Mouse (Mus musculus): ENCODE results near the gene C1qtnf7. TPM values are rescaled to one million over a fixed set of nuclear protein-coding genes. Genes with fewer than 3 reads are reported as not detected.

Gene C1qtnf7
- total RNA-seq, 2 experiments from 2014 or later: 0.51 to 1.4 TPM

DNA sequence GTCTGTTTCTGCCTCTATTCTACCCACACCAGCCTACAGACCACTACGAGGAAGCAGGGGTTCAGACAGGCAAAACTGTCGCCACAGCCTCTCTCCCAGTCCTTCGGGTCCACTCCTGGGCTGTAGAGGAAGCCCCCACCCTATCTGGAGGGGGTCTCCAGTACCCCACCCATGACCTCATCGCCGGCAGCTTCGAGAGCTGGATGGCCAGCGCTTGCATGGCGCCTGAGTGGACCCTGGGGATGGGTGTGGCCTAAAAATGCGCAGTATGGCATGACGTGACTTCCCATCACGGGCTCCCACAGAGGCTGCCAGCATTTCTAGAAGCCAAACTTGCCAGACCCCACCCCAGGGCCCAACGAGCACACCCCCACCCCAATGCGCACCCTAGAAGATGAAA lies 2.0 kb downstream of the C1qtnf7 start:
- peak; percentile 71 for DNase-seq
- Histone ChIP-seq H3K4me3 (peak overlapping the region; percentile 53), H3K27ac (peak overlapping the region; percentile 58)
- no peak for TF ChIP-seq CTCF (IDR thresholded peaks at IDR 0.05)
- intact Hi-C loops (cut with DNase I): no loop called here

DNA sequence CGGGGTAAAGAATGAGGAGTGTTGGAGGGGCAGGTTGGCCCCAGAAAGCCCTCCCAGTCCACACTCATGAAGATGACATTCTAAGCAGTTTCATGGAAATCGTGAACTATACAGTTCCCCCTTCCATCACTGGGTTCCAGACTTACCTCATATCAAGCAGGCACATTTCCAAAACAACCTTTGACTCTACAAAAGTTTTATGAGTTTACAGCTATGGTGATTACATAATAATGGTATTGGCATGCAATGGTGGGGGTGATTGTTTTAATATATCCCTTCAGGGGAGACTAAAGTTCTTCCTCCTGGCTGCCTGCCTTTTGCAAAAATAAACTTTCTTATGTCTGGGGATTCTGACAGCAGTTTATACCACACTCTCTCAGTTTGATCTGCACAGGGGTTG lies 4.6 kb downstream of the C1qtnf7 start:
- TF ChIP-seq CTCF (IDR thresholded peaks at IDR 0.05): no peak
- intact Hi-C loops (cut with DNase I): no loop called here
- H3K4me3 ChIP-seq: no peak overlapping the region
- H3K27ac ChIP-seq: no peak overlapping the region
- DNase-seq: no peak

DNA sequence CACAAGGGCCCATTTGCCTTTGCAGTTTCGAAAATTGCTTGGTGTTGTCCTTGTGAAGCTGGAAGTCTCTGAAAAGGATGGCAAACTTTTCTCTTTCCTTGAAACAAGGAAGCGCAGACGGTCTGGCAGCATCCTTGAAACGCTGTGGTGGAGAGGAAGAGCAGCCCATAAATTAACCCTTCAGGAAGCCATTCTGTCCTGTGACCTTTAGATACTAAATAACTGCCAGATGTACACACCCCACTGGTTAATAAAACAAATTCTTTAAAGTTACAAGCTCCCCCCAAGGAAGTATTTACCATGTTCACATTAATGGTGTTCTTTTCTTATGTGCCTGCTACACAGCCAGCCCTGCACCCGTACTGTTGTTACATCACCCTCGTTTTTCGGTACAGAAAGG lies 6.0 kb downstream of the C1qtnf7 start:
- intact Hi-C loops (cut with DNase I): no loop called here
- no peak for DNase-seq
- TF ChIP-seq CTCF (IDR thresholded peaks at IDR 0.05): no peak
- Histone ChIP-seq H3K27ac (no peak overlapping the region), H3K4me3 (no peak overlapping the region)

DNA sequence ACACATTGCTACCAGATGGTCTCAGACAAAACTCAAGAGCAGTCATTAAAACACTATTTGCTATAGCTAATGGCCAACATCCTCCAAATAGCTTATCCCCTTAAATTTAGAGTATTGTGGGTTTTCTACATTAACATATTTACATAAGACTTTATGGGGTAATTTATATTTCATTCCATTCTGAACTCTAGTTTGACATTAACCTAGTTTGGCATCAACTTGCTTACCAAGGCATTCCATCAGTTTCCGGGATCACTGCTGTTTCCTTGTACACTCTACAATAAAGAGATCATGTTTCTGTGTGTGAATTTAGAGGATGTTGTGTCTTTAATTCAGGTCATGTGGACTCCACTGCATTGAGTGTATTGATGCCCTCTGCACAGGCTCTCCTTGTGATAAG lies 7.5 kb downstream of the C1qtnf7 start:
- Histone ChIP-seq H3K27ac (no peak overlapping the region), H3K4me3 (no peak overlapping the region)
- intact Hi-C loops (cut with DNase I): no loop called here
- no peak for TF ChIP-seq CTCF (IDR thresholded peaks at IDR 0.05)
- DNase-seq: no peak

DNA sequence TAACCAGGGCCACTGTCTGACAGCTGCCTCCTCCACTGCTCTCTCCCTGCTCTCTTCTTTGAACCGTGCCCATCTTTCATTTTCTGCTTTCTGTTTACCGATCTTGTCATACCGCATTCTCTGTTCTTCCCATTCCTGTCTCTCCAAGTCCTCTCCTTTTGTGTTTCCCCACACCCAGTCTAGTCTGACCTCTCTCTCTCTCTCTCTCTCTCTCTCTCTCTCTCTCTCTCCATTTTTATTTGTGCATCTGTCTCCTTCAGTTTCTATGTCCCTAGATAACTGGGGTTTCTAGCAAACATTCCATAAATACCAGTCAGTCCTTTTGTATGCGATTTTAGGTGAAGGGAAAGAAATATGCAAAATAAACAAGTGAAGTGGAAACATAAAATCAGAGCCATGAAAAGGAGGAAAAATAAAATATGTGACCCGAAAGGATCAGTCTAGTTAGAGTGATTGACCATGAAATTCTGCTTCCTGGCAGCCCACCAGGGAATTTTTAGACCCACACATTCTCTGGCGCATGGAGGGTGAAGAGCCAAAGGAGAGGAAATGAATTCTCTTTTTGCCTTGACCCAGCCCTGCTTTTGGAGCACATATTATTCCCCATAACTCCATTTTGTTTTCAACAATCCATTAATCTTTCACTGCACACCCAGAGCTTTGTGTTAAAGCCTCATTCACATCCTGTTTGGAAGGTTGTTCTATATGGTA lies 11.7 kb downstream of the C1qtnf7 start:
- Histone ChIP-seq H3K4me3 (no peak overlapping the region), H3K27ac (no peak overlapping the region)
- DNase-seq: no peak
- intact Hi-C loops (cut with DNase I): no loop called here
- TF ChIP-seq CTCF (IDR thresholded peaks at IDR 0.05): no peak

DNA sequence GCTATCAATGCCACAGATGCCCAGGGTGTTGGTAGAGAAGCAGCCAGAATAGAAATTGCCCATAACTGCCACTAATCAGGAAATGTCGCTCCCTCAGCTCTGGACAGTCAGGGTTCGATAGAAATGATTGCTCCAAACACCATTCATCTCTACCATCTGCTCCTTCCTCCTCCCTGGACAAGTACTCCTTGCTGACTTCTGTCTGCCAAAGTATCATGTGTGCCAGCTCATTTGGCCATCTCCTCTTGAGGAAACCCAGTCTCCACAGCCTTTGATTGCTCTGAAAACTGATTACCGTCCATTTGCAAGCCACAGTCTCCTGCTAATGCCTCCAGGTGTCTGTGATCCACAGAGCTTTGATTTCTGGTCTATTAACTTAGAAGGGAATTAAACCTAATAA lies 14.8 kb downstream of the C1qtnf7 start:
- no peak for TF ChIP-seq CTCF (IDR thresholded peaks at IDR 0.05)
- intact Hi-C loops (cut with DNase I): no loop called here
- DNase-seq: no peak
- no peak overlapping the region for H3K4me3 ChIP-seq
- no peak overlapping the region for H3K27ac ChIP-seq

DNA sequence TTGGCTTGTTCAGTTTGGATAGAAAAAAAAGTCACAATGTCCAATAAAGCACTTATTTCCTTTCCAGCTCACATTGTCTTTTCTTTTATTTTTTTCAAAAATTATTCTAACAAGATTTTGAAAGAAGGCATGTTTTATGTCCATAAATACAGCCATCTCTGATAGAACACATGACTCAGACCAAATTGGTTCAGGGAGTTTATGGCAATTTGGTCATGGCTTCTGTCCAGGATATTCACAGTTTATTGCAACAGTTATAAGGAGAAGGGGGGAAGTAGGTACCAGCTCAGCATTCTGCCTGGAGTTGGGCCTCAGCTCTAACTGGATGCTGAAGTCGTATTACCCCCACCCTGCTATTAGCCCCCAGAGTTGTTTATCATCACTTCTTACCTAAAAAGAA lies 15.5 kb downstream of the C1qtnf7 start:
- intact Hi-C loops (cut with DNase I): no loop called here
- no peak for TF ChIP-seq CTCF (IDR thresholded peaks at IDR 0.05)
- Histone ChIP-seq H3K4me3 (no peak overlapping the region), H3K27ac (no peak overlapping the region)
- no peak for DNase-seq

DNA sequence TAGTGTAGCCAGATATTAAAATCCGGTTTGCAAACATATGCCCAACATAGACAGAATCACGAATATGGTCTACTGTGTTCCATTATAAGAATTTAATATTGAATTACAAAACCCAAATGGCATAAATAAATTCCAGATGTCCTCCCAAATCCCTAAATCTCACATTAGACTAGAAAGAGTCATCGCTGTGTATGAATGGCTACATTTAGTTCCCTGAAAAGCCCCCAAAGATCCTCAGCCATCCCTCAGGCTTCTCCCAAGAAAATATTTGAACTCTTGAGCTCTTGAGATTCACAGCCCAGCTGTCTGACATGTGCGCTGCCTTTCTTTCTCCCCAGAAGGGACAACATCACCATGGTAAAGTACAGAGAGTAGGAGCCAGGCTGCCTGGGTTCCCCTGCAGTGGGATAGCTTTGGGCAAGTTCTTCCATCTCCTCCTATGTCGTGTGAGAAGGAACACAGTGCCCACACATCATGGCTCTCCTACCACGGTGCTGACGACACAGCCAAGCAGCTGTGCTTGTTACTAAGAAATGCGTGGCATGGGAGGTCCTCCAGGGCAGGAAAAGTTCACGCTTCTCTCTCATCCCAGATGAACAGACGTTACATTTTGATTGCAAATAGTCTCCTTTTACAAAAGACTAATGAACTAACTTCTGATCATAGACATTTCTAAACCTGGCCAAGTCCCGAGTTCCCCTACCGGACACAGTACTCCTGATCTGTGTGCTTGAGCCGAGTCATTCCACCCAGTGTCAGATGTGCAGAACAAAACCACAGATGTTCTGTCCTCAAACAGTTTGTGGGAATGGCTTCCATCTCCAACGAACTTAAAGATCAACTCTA lies 23.2 kb downstream of the C1qtnf7 start:
- intact Hi-C loops (cut with DNase I): no loop called here
- DNase-seq: no peak
- no peak overlapping the region for H3K27ac ChIP-seq
- TF ChIP-seq CTCF (IDR thresholded peaks at IDR 0.05): no peak
- no peak overlapping the region for H3K4me3 ChIP-seq

DNA sequence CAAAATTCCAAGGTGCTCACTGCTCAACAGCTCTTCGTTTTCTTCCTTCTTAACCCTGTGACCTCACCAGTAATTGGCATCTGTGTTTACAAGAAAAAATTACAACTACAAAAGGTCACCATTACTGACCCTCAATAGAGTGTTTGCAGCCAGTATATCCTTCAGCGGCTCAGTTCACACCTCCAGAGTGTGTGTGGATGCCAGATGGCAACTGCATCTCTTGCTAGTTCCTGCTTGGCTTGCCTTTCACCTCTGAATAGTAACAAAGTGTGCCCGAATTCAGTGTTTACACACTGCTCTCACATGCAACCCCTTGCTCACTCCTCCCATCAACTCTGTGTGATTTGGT lies 23.8 kb downstream of the C1qtnf7 start:
- intact Hi-C loops (cut with DNase I): no loop called here
- Histone ChIP-seq H3K27ac (no peak overlapping the region), H3K4me3 (no peak overlapping the region)
- DNase-seq: no peak
- no peak for TF ChIP-seq CTCF (IDR thresholded peaks at IDR 0.05)

DNA sequence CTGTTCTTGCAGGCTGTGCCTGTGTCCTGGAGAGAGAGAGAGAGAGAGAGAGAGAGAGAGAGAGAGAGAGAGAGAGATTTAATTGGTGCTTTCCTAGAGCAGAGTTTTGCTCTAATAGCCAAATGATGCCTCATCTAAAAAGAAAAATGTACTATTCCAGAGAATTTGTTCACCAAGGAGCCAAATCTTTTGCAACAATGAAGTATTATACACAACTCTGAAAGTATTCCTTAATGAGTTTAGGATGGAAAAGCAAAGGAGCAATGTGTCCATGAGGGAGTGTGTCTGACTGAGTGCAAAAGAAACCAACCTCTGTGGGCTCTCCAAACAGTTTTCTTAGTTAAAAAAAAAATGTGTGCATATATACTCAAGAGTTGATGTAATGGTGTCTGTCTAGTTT lies 24.5 kb downstream of the C1qtnf7 start:
- TF ChIP-seq CTCF (IDR thresholded peaks at IDR 0.05): no peak
- H3K4me3 ChIP-seq: no peak overlapping the region
- DNase-seq: no peak
- no peak overlapping the region for H3K27ac ChIP-seq
- intact Hi-C loops (cut with DNase I): no loop called here

DNA sequence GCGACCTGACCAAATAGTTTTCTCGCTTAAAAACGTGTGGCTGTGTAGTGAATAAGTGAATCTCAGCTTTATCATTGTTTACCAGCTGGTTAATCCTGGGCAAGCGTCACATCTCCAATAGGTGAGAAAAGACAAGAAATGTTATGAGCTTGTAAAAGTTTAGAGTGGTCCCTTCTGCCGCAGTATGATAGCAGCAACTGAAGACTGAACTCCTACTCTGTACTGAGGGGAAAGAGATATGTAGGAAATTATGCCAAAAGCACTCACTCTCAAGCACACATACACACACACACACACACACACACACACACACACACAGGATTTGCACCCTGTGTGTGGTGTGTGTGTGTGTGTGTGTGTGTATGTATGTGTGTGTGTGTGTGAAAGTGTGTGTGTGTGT lies 26.2 kb downstream of the C1qtnf7 start:
- no peak for TF ChIP-seq CTCF (IDR thresholded peaks at IDR 0.05)
- intact Hi-C loops (cut with DNase I): no loop called here

DNA sequence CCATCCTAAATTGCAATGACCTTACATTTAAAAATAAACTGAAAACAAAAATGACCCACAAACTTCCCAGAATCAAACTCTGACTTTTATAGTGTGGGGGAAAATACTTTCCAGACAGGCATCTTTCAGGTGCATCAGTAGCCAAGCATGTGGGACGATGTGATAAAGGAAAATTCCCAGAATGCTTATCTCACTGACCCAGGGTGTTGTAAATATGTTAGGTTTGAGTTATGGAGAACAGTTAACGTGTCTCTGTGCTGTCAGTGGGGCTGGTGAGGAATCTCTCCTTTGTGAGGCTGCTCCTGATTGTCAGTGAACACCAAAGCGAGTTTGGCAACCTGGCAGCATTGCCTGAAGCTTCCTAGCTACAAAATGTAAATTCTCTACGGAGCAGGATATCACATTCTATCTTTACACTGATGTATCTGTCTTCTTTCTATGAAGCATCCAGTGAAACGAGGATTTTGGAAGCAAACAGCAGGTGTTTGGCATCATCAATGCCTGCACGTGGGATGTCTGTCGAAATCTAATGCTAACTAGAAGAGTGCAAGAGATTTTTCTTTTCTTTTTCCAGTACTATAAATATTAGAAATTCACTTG lies 27.0 kb downstream of the C1qtnf7 start:
- intact Hi-C loops (cut with DNase I): no loop called here
- H3K4me3 ChIP-seq: no peak overlapping the region
- H3K27ac ChIP-seq: no peak overlapping the region
- DNase-seq: no peak
- TF ChIP-seq CTCF (IDR thresholded peaks at IDR 0.05): no peak

More for the DNA sequence above, 26.2 kb downstream of the C1qtnf7 start:
- no peak overlapping the region for H3K27ac ChIP-seq
- H3K4me3 ChIP-seq: no peak overlapping the region
- DNase-seq: no peak

DNA sequence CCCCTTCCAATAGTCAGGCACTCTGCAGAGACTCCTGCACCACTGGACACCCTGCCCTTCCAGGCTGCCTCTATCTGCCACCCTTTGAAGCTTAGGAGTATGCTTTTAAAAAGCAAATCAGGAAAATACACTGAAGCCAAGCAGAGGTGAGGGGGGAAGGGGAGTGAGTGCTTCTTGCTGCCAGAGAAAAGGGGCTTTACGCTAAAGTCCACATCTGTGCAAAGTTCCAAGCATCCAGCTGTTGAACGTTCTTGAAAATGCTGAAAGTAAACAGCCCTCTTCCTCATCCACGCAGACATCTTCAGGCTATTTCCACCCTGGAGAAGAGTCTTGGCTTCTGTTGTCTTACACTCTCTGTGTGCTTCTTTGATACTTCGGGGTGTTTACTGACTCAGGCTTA lies 34.6 kb downstream of the C1qtnf7 start:
- Histone ChIP-seq H3K4me3 (no peak overlapping the region), H3K27ac (no peak overlapping the region)
- DNase-seq: no peak
- intact Hi-C loops (cut with DNase I): no loop called here
- TF ChIP-seq CTCF (IDR thresholded peaks at IDR 0.05): no peak

All from gastrocnemius, adult 2 months (tissue).